Comparison of ENCODE assay signal across 21 mouse cellular contexts in the genomic region with DNA sequence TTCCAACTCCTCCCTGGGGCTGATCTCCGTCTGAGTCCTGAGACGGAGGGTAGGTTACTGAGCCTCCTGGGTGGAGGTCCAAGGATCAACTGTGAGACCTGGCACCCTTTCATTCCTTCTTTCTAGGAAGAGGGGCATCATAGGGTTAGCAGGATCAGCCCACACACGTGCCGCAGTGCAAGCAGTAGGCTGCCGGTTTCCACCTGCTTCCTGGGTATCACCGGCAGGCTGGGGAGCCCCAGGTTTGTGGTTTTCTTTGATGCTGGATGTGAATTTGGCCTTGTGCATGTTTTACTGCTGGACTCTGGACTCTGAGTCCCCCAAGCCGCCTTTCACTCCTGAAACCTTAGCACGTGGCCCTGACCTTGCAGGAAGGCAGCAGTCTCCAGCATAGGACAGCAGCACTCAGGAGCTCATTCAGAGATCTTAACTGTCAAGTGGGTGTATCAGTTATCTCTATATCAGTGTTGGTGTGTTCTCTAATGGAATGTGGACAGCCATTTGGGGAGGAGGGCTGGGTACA. TPM values are rescaled to one million over a fixed set of nuclear protein-coding genes. Genes with fewer than 3 reads are reported as not detected.
DNase-seq lines count a peak whose midpoint lies in the region; ATAC-seq and TF ChIP-seq lines count a peak whose summit lies in the region.
"Had no signal": no experiment of that assay in that cellular context is flagged by ENCODE, and none has a peak within 500 bp of the region (broad histone marks: within the 10 kb centered on the region; RNA-seq: fewer than 3 reads in every experiment).

No protein-coding gene starts in this region.

- in situ Hi-C loops in ES-E14 (cut with MboI; ENCODE audit: low sequenced_read_pairs in 2 of 2, unreplicated experiment in 2 of 2): no loop called here

- H3K4me2 ChIP-seq in kidney, embryonic 15.5 days: no peak overlapping the region
- H3K4me2 ChIP-seq: embryonic facial prominence, embryonic 15.5 days; heart, embryonic 12.5 days; hindbrain, embryonic 14.5 days had no signal

- H3K9ac ChIP-seq in kidney, embryonic 15.5 days: no peak overlapping the region
- peak overlapping the region; percentile 49; the same call in 1 of the 2 replicates for H3K9ac ChIP-seq in ES-E14 (ENCODE audit: insufficient read depth, low read depth, low read length, poor library complexity, severe bottlenecking)
- H3K9ac ChIP-seq: embryonic facial prominence, embryonic 15.5 days; heart, embryonic 12.5 days; hindbrain, embryonic 14.5 days had no signal

- ATAC-seq in kidney, embryonic 15.5 days (replicated peaks; ENCODE audit: low FRiP score): no peak
- ATAC-seq: forebrain, embryonic 14.5 days had no signal

- H3K9me3 ChIP-seq in kidney, embryonic 15.5 days (replicated peaks): no peaks in the 10 kb centered on the region
- no peaks in the 10 kb centered on the region for H3K9me3 ChIP-seq in E14TG2a.4 (ENCODE audit: low read length)
- H3K9me3 ChIP-seq in ES-E14 (ENCODE audit: control insufficient read depth, insufficient read depth, low read depth, low read length): no peaks in the 10 kb centered on the region
- H3K9me3 ChIP-seq: embryonic facial prominence, embryonic 15.5 days; forebrain, embryonic 10.5 days; heart, embryonic 12.5 days; hindbrain, embryonic 10.5 days had no signal

- peak; percentile 28 for DNase-seq in kidney, adult 2 months
- DNase-seq in ES-E14 (ENCODE audit: low read depth, low spot score): no peak
- DNase-seq in kidney, postnatal 36 days: peak; percentile 36 to 37
- DNase-seq in spleen, adult 18-20 months: no peak
- no peak for DNase-seq in c-Kit-positive CD71-positive TER-119-positive erythroid progenitor cells, embryonic 14.5 days (ENCODE audit: low spot score)
- DNase-seq: adrenal gland, postnatal 25 days; cerebellum, adult 11 months; cerebellum, adult 8-10 months; cerebellum, postnatal 14 days; embryo, embryonic 11 days; gastrocnemius, adult 2 months; gastrocnemius, postnatal 25 days had no signal

- no peak for TF ChIP-seq CTCF in kidney, adult 2 months (conservative IDR thresholded peaks at IDR 0.05; ENCODE audit: insufficient read depth, insufficient read length, low read depth, low read length)
- no peak for TF ChIP-seq CTCF in E14TG2a.4 (conservative IDR thresholded peaks at IDR 0.05; ENCODE audit: low read length)

- H3K27me3 ChIP-seq in kidney, adult 2 months (replicated peaks; ENCODE audit: control insufficient read depth, insufficient read depth, low read length): no peaks in the 10 kb centered on the region
- no peaks in the 10 kb centered on the region for H3K27me3 ChIP-seq in kidney, embryonic 15.5 days
- no peaks in the 10 kb centered on the region for H3K27me3 ChIP-seq in E14TG2a.4 (ENCODE audit: insufficient read depth, low read length)
- H3K27me3 ChIP-seq: embryonic facial prominence, embryonic 15.5 days; heart, embryonic 12.5 days had no signal

- H3K36me3 ChIP-seq in kidney, adult 2 months (ENCODE audit: control insufficient read depth, insufficient read depth, low read length): no peaks in the 10 kb centered on the region; the same call in 1 of the 2 replicates
- H3K36me3 ChIP-seq in kidney, embryonic 15.5 days: peaks cover 48% of the 10 kb centered on the region
- peaks cover 67% of the 10 kb centered on the region for H3K36me3 ChIP-seq in E14TG2a.4 (ENCODE audit: insufficient read depth, low read length)
- peaks cover 20% of the 10 kb centered on the region for H3K36me3 ChIP-seq in ES-E14 (ENCODE audit: control insufficient read depth, insufficient read depth, low read length, poor library complexity, severe bottlenecking)

- H3K4me3 ChIP-seq in kidney, adult 2 months (ENCODE audit: insufficient read depth, low read depth, low read length): no peak overlapping the region
- no peak overlapping the region for H3K4me3 ChIP-seq in kidney, embryonic 15.5 days (replicated peaks)
- peak overlapping the region; percentile 20; the same call in 1 of the 2 replicates for H3K4me3 ChIP-seq in E14TG2a.4 (replicated peaks; ENCODE audit: low read length)
- 0 out of 4 replicates have a peak overlapping the region, but pooled peaks of 1 of the 2 experiments have one; percentile 9 for H3K4me3 ChIP-seq in ES-E14 (ENCODE audit: insufficient read depth in 1 of 2, low read depth in 1 of 2, low read length in 2 of 2, poor library complexity in 1 of 2, severe bottlenecking in 1 of 2)
- H3K4me3 ChIP-seq: embryonic facial prominence, embryonic 15.5 days; erythroblast, embryonic 14.5 days; forebrain, embryonic 10.5 days; gastrocnemius, adult 2 months; heart, embryonic 12.5 days; hindbrain, embryonic 10.5 days had no signal

- TF ChIP-seq POLR2A in kidney, adult 2 months (IDR thresholded peaks at IDR 0.05; ENCODE audit: low read depth, low read length): no peak

- H3K4me1 ChIP-seq in kidney, adult 2 months (ENCODE audit: control insufficient read depth, insufficient read depth, low read length): no peaks in the 10 kb centered on the region
- no peaks in the 10 kb centered on the region for H3K4me1 ChIP-seq in kidney, embryonic 15.5 days
- H3K4me1 ChIP-seq in E14TG2a.4 (replicated peaks; ENCODE audit: low read depth, low read length) (peaks cover 46% of the 10 kb centered on the region), ES-E14 (ENCODE audit: control insufficient read depth in 2 of 2, insufficient read depth in 2 of 2, low read length in 2 of 2, poor library complexity in 1 of 2) (peaks cover 0 to 13% of the 10 kb centered on the region in 2 experiments; a peak in 1 of 4 replicates)
- H3K4me1 ChIP-seq: embryonic facial prominence, embryonic 15.5 days; heart, embryonic 12.5 days had no signal

- H3K27ac ChIP-seq in kidney, adult 2 months (ENCODE audit: insufficient read depth, low read depth, low read length): no peak overlapping the region
- no peak overlapping the region for H3K27ac ChIP-seq in kidney, embryonic 15.5 days
- no peak overlapping the region for H3K27ac ChIP-seq in ES-E14 (ENCODE audit: insufficient read depth, low read depth, low read length, poor library complexity, severe bottlenecking)
- H3K27ac ChIP-seq: embryonic facial prominence, embryonic 15.5 days; forebrain, embryonic 10.5 days; gastrocnemius, adult 2 months; hindbrain, embryonic 10.5 days; hindbrain, embryonic 14.5 days had no signal

- 66% methylated on average over 8 of the region's 8 CpGs for WGBS in kidney, adult 2 months
- WGBS in kidney, embryonic 15.5 days: 89% methylated on average over 8 of the region's 8 CpGs

TF ChIP-seq in ES-E14, 5 proteins besides CTCF, POLR2A, EP300 and RAD21:
- TF ChIP-seq ZNF384 (IDR thresholded peaks at IDR 0.05; ENCODE audit: low read depth, low read length) (no peak), MAFK (IDR thresholded peaks at IDR 0.05; ENCODE audit: insufficient read depth, low read depth, low read length) (no peak), CHD2 (IDR thresholded peaks at IDR 0.05; ENCODE audit: low read depth, low read length) (no peak), ZC3H11A (IDR thresholded peaks at IDR 0.05; ENCODE audit: borderline replicate concordance, low read depth, low read length) (no peak), HCFC1 (IDR thresholded peaks at IDR 0.05; ENCODE audit: borderline replicate concordance, insufficient read depth, low read length) (no peak)

RNA-seq across cellular contexts. Expression of gene Cse1l, which starts 13.6 kb away (rescaled TPM):
- polyA plus RNA-seq in kidney, adult 2 months (2012; rRNA removed): 15.8 TPM in 2 replicates
- polyA plus RNA-seq in kidney, embryonic 15.5 days (2015; fragmentation: Nextera tagmentation; extraction: Ambion mirVana): 136 and 138 TPM in 2 replicates
- 90.8 and 140 TPM in 2 replicates for total RNA-seq in ES-E14 (2012; rRNA removed)

Comparison
In these comparisons a context has a peak if more than half of its experiments do, and no peak if none do; other contexts are left out.
1. DNase-seq: peak in kidney, adult 2 months (single experiment) and kidney, postnatal 36 days (2 of 2); none in ES-E14 (single experiment), spleen, adult 18-20 months (0 of 2) and c-Kit-positive CD71-positive TER-119-positive erythroid progenitor cells, embryonic 14.5 days (single experiment).